Mouse (Mus musculus) telencephalon, adult 2 months (tissue): ENCODE data around the gene Kcnj4.

Experiments
- DNase-seq: peaks from one replicate; pipeline ENCODE4 v3.0.0-alpha.2; 2011; ENCODE audit warnings: low read depth, low spot score

Gene Kcnj4

GRCm38 (mm10) chr15:79455106-79455810 lies 49.8 kb downstream of the Kcnj4 start, which contains the start of gene Csnk1e:
TSS of gene Csnk1e (minus strand) at chr15:79455566.
- no peak for DNase-seq

- no peak for DNase-seq
Measured at GRCm38 (mm10) chr15:79453831-79454230, 51.2 kb downstream of the Kcnj4 start.

- no peak for DNase-seq
Measured at GRCm38 (mm10) chr15:79448041-79448440, 57.0 kb downstream of the Kcnj4 start.

GRCm38 (mm10) chr15:79445786-79446654 lies 59.0 kb downstream of the Kcnj4 start:
- no peak for DNase-seq

- DNase-seq = peak; percentile 81
Measured at GRCm38 (mm10) chr15:79443856-79444410, 61.1 kb downstream of the Kcnj4 start.

- DNase-seq = no peak
Measured at GRCm38 (mm10) chr15:79442961-79443518, 62.0 kb downstream of the Kcnj4 start.

- no peak for DNase-seq
Measured at GRCm38 (mm10) chr15:79442257-79442611, 62.8 kb downstream of the Kcnj4 start.

GRCm38 (mm10) chr15:79441331-79442256 lies 63.4 kb downstream of the Kcnj4 start:
- no peak for DNase-seq

- DNase-seq = no peak
Measured at GRCm38 (mm10) chr15:79440651-79441330, 64.2 kb downstream of the Kcnj4 start.

- no peak for DNase-seq
Measured at GRCm38 (mm10) chr15:79440223-79440622, 64.8 kb downstream of the Kcnj4 start.

- DNase-seq = no peak
Measured at GRCm38 (mm10) chr15:79439386-79439785, 65.7 kb downstream of the Kcnj4 start.

- no peak for DNase-seq
Measured at GRCm38 (mm10) chr15:79438816-79439215, 66.2 kb downstream of the Kcnj4 start.

GRCm38 (mm10) chr15:79438209-79438810 lies 66.7 kb downstream of the Kcnj4 start:
- no peak for DNase-seq

GRCm38 (mm10) chr15:79437541-79438208 lies 67.4 kb downstream of the Kcnj4 start:
- no peak for DNase-seq

- no peak for DNase-seq
Measured at GRCm38 (mm10) chr15:79436481-79436921, 68.5 kb downstream of the Kcnj4 start.

- DNase-seq = no peak
Measured at GRCm38 (mm10) chr15:79435191-79435671, 69.8 kb downstream of the Kcnj4 start.
